Mouse (Mus musculus): ENCODE measurements around the gene Rabgap1l.

DNA sequence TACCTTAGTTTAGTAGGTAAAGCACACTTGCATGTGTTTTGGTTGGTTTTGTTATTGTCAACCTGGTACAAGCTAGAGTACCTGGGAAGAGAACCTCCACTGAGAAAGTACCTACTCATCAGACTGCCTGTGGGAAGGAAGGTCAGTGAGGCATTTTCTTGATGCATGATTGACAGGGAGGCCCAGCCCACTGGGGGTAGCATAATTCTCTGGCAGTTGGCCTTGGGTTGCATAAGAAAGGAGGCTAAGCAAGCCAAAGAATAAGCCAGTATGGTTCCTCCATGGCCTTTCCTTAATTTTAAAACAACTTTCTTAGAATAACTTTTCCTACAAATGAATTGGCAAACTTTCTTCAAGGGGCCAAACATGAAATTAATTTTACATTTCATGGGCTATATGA lies 587.5 kb downstream of the Rabgap1l start:
- TF ChIP-seq CTCF (IDR thresholded peaks at IDR 0.05; ENCODE audit: control insufficient read depth, insufficient read depth, insufficient replicate concordance, low read depth, low read length) = no peak
- no peak for TF ChIP-seq POLR2A (IDR thresholded peaks at IDR 0.05; ENCODE audit: control insufficient read depth, low read depth, low read length)
